Mouse (Mus musculus): ENCODE data around the gene Rnf144b. TPM values are rescaled to one million over a fixed set of nuclear protein-coding genes. Genes with fewer than 3 reads are reported as not detected.

The Rnf144b gene
- polyA plus RNA-seq, 1 experiment from 2014 or later: 1.2 TPM

DNA sequence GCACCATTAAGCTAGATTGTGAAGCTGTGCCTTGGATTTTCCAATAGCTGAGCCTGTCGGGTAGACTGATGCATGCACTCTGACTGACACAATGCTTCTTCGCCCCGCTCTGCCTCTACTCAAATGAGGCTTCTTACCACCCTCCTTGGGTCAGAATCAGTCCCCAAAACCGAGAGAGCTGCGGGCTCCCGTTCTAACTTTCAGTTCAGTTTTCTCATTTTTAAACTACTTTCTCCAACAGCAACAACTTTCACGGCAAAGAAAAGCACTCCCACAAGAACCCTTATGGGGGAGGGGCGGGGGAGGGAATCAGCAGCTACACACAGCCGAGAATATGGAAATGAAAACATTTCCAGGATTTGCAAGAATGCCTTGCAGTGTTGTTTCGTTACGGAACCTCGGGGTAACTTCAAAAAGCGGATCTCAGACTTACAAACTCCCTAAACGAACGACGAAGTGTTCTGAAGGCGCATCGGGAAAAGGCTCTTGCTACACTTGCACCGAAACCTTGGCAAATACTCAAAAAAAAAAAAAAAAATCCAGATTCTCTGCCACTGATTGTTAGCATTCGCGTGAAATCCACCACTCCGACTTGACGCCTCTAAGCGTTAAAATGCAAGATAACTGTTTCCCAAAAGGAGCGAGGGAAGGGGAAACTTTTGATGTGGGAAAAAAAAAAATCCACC lies 17.5 kb upstream of the Rnf144b start:
- Histone ChIP-seq H3K27ac (replicated peaks) (peak overlapping the region; percentile 97), H3K4me1 (peaks cover 27% of the 10 kb centered on the region), H3K36me3 (peaks cover 2% of the 10 kb centered on the region; the same call in 1 of the 2 replicates), H3K9ac (replicated peaks) (peak overlapping the region; percentile 87), H3K4me3 (replicated peaks) (peak overlapping the region; percentile 98), H3K4me2 (peak overlapping the region; percentile 79), H3K27me3 (replicated peaks) (no peaks in the 10 kb centered on the region), H3K9me3 (replicated peaks) (no peaks in the 10 kb centered on the region)
- no peak for ATAC-seq (ENCODE audit: low FRiP score)
- under 1% methylated on average over 25 of the region's 25 CpGs for WGBS

DNA sequence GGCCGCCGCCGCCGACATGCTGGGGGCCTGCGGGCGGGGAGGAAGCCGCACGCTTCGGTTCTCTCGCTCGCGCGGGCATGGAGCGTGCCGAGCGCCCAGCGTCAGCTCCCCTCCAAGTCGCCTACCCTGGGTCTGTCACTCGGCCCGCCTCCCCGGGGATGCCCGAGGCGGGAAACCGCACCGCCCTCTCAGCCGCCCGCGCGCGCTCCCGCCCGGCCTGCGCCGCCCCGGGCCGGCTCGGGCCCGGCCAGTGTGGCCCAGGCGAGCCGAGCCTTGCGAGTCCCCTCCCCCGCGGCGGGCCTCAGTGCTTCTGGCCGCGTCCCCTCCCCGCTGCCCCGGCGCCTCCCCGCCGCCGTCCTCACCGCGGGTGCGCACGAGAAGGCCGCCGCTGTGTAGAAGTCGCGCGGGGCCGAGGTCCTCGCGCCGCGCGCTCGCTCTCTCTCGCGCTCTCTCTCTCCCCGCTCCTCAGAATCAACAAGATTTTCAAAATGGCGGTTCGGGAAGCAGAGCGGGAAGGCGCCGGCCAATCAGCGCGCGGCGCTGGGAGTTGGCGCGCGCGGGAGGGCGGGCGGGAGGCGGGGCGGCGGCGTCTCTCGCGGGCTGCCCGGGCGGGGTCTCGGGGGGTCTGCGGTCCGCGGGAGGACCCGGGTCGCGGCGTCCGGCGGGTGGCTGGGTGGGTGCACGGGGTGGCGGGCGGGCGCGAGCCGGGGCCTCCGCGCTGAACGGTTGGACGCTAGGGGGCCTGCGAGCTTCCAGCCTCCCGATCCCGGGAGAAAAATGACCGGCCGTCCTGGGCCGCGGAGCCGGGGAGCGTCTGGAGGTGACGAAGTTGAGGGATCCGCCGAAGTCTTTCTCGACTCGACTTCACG lies 16.5 kb upstream of the Rnf144b start, which contains the start of gene Dek:
Gene Dek (minus strand): TSS at position 491 of the 869 bp plus-strand sequence.
- H3K36me3 ChIP-seq: no peaks in the 10 kb centered on the region
- 1% methylated on average over 80 of the region's 129 CpGs for WGBS
- peak; percentile 96 for ATAC-seq (ENCODE audit: low FRiP score)
- H3K4me3 ChIP-seq (replicated peaks): peak within 1 kb of the TSS; percentile 98
- H3K4me2 ChIP-seq: peak within 1 kb of the TSS; percentile 79
- H3K27ac ChIP-seq (replicated peaks): peak within 1 kb of the TSS; percentile 97
- peaks cover 27% of the 10 kb centered on the region for H3K4me1 ChIP-seq
- H3K9ac ChIP-seq (replicated peaks): peak within 1 kb of the TSS; percentile 87
- H3K27me3 ChIP-seq (replicated peaks): no peaks in the 10 kb centered on the region
- no peaks in the 10 kb centered on the region for H3K9me3 ChIP-seq (replicated peaks)

GRCm38 (mm10) chr13:47106580-47106888 lies 15.9 kb upstream of the Rnf144b start:
- WGBS: 1% methylated on average over 20 of the region's 20 CpGs
- peak; percentile 39 for ATAC-seq (ENCODE audit: low FRiP score)
- H3K27ac ChIP-seq (replicated peaks): peak overlapping the region; percentile 97

GRCm38 (mm10) chr13:47109239-47109638 lies 13.2 kb upstream of the Rnf144b start:
- Histone ChIP-seq H3K27me3 (replicated peaks) (no peaks in the 10 kb centered on the region), H3K4me2 (no peak overlapping the region), H3K27ac (replicated peaks) (no peak overlapping the region), H3K36me3 (no peaks in the 10 kb centered on the region), H3K4me1 (peaks cover 14% of the 10 kb centered on the region), H3K4me3 (replicated peaks) (no peak overlapping the region), H3K9me3 (replicated peaks) (no peaks in the 10 kb centered on the region), H3K9ac (replicated peaks) (no peak overlapping the region)
- ATAC-seq (ENCODE audit: low FRiP score): no peak
- WGBS: 71% methylated on average over 2 of the region's 2 CpGs

More at GRCm38 (mm10) chr13:47106580-47106888, 15.9 kb upstream of the Rnf144b start:
- Histone ChIP-seq H3K9me3 (replicated peaks) (no peaks in the 10 kb centered on the region), H3K4me3 (replicated peaks) (peak overlapping the region; percentile 98), H3K27me3 (replicated peaks) (no peaks in the 10 kb centered on the region), H3K4me1 (peaks cover 27% of the 10 kb centered on the region), H3K36me3 (no peaks in the 10 kb centered on the region), H3K4me2 (peak overlapping the region; percentile 79), H3K9ac (replicated peaks) (peak overlapping the region; percentile 87)

DNA sequence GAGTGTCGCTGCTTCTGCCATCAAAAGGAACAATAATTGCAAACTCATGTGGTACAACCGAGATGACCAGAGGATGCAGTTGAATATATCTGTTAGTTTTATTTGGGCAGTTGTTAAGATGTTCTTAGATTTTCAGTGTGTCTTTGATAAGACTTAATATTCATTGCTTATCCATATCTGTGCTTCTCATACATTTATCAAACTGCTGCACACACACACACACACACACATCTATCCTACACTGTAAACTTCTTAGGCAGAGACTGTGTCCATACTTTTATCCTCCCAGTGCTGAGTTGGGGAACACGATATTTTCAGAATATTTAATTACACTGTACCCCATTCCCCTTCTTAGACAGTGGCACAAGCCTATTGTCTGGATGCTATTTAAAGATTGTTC lies 11.3 kb upstream of the Rnf144b start:
- Histone ChIP-seq H3K36me3 (no peaks in the 10 kb centered on the region), H3K27me3 (replicated peaks) (no peaks in the 10 kb centered on the region), H3K4me2 (no peak overlapping the region), H3K4me3 (replicated peaks) (no peak overlapping the region), H3K9ac (replicated peaks) (no peak overlapping the region), H3K9me3 (replicated peaks) (no peaks in the 10 kb centered on the region), H3K4me1 (peaks cover 7% of the 10 kb centered on the region; the same call in 1 of the 2 replicates), H3K27ac (replicated peaks) (no peak overlapping the region)
- 85% methylated on average over 3 of the region's 3 CpGs for WGBS
- ATAC-seq (ENCODE audit: low FRiP score): no peak

GRCm38 (mm10) chr13:47112056-47112455 lies 10.4 kb upstream of the Rnf144b start:
- Histone ChIP-seq H3K4me2 (no peak overlapping the region), H3K4me3 (replicated peaks) (no peak overlapping the region), H3K27me3 (replicated peaks) (no peaks in the 10 kb centered on the region), H3K4me1 (peaks cover 1% of the 10 kb centered on the region; the same call in 1 of the 2 replicates), H3K27ac (replicated peaks) (no peak overlapping the region), H3K36me3 (no peaks in the 10 kb centered on the region), H3K9me3 (replicated peaks) (no peaks in the 10 kb centered on the region), H3K9ac (replicated peaks) (no peak overlapping the region)
- ATAC-seq (ENCODE audit: low FRiP score): no peak
- WGBS: 88% methylated on average over 3 of the region's 3 CpGs

DNA sequence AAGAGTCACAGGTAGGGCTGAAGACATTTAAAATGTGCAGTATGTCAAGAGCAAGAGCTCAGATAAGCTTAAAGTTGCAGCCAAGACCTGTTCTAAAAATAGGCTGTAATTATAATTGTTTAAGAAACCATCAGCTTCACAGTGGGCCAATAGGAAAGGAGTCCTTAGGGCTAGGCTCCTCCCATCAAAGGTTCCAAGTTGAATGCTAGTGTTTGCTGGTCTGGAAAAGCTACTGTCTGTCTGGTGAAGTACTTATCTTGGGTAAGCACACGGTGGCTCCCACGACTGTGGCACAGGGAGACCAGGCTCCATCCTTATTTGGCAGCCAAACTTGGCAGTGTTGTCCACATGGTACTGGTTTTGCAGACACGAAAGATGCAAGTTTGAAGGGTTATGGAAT lies 9.5 kb upstream of the Rnf144b start:
- Histone ChIP-seq H3K27ac (replicated peaks) (no peak overlapping the region), H3K4me2 (no peak overlapping the region), H3K36me3 (no peaks in the 10 kb centered on the region), H3K9me3 (replicated peaks) (no peaks in the 10 kb centered on the region), H3K27me3 (replicated peaks) (no peaks in the 10 kb centered on the region), H3K9ac (replicated peaks) (no peak overlapping the region), H3K4me1 (no peaks in the 10 kb centered on the region), H3K4me3 (replicated peaks) (no peak overlapping the region)
- 75% methylated on average over 3 of the region's 3 CpGs for WGBS
- no peak for ATAC-seq (ENCODE audit: low FRiP score)

DNA sequence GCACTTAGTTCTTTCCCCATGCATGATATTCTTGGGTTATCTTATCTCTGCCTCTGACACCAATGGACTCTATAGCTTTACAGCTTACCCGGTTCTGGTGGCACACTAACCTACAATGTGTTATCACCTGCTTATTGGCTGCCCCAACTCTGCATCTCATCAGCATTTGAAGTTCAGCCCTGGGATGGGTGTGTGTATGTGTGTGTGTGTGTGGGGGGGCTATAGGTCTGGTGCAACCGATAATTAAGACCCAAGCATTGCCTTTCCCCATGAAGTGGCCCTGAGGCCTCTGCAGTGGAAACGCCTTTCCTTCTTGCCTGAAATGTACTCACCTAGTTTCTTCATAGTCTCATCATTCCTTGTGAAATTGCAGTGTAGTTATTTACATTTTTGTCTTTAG lies 6.5 kb upstream of the Rnf144b start:
- peaks cover 2% of the 10 kb centered on the region; the same call in 1 of the 2 replicates for H3K27me3 ChIP-seq (replicated peaks)
- no peak overlapping the region for H3K4me2 ChIP-seq
- no peak overlapping the region for H3K4me3 ChIP-seq (replicated peaks)
- H3K9ac ChIP-seq (replicated peaks): no peak overlapping the region
- no peaks in the 10 kb centered on the region for H3K9me3 ChIP-seq (replicated peaks)
- no peak overlapping the region for H3K27ac ChIP-seq (replicated peaks)
- H3K36me3 ChIP-seq: no peaks in the 10 kb centered on the region
- WGBS: 89% methylated on average over 3 of the region's 3 CpGs
- no peak for ATAC-seq (ENCODE audit: low FRiP score)
- no peaks in the 10 kb centered on the region for H3K4me1 ChIP-seq

DNA sequence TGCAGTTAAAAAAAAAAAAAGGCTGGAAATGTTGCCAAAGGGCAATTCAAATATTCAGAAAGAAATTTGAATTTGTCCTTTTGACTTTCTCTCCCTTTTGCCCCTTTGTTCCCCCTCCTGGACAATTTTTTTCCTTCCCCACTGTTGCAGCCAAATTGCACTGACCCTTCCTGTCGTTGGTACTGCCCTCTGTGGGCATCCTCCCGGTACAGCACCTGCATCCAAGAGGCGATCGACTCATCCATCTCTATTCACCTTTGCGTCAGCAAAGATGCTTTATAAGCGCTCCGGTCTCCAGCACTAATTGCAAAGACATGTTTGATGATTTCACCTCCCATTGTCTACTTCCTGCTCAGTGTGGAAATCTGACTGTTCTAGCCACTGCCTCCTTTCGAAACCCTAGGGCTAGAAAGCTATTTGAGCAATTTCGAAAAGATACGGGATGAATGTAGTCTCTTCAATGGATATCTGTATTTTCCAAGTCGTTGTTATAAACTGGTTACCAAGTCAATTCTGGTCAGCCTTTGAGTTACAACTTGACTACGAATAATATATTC lies 1.0 kb upstream of the Rnf144b start:
- 35% methylated on average over 12 of the region's 12 CpGs for WGBS
- Histone ChIP-seq H3K4me3 (replicated peaks) (peak overlapping the region; percentile 51), H3K4me2 (peak overlapping the region; percentile 90), H3K27me3 (replicated peaks) (peaks cover 17% of the 10 kb centered on the region; the same call in 1 of the 2 replicates), H3K27ac (replicated peaks) (no peak overlapping the region), H3K4me1 (peaks cover 20% of the 10 kb centered on the region), H3K36me3 (no peaks in the 10 kb centered on the region), H3K9ac (replicated peaks) (no peak overlapping the region), H3K9me3 (replicated peaks) (no peaks in the 10 kb centered on the region)
- ATAC-seq (ENCODE audit: low FRiP score): no peak

DNA sequence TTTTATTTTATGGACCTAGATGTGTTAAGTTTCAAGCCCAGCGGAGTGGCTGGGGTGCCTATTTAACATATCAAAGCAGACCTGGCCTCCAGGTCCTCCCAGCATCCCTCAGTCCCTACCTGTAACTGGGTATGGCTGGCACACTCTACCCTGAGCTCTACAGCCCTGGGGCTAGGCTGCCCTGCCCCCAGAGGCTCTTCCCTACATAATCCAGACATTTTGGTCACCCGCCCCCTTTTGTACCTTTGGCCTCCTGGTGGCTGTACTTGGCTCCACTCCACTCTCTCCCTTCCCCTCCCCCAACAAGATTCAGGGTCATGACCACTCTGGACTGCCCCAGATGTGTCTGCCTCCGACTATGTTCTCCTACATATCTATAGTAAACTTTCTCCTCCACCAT lies 2.0 kb downstream of the Rnf144b start:
- Histone ChIP-seq H3K27me3 (replicated peaks) (peaks cover 17% of the 10 kb centered on the region; the same call in 1 of the 2 replicates), H3K36me3 (no peaks in the 10 kb centered on the region), H3K9ac (replicated peaks) (no peak overlapping the region), H3K27ac (replicated peaks) (no peak overlapping the region), H3K9me3 (replicated peaks) (no peaks in the 10 kb centered on the region), H3K4me1 (peaks cover 20% of the 10 kb centered on the region), H3K4me3 (replicated peaks) (no peak overlapping the region), H3K4me2 (no peak overlapping the region)
- no peak for ATAC-seq (ENCODE audit: low FRiP score)
- WGBS: 51% methylated on average over 3 of the region's 3 CpGs

GRCm38 (mm10) chr13:47124986-47125385 lies 2.5 kb downstream of the Rnf144b start:
- WGBS: 86% methylated on average over 6 of the region's 6 CpGs
- no peak for ATAC-seq (ENCODE audit: low FRiP score)

More at GRCm38 (mm10) chr13:47124986-47125385, 2.5 kb downstream of the Rnf144b start:
- no peak overlapping the region for H3K9ac ChIP-seq (replicated peaks)
- H3K27ac ChIP-seq (replicated peaks): no peak overlapping the region
- H3K9me3 ChIP-seq (replicated peaks): no peaks in the 10 kb centered on the region
- no peak overlapping the region for H3K4me3 ChIP-seq (replicated peaks)
- H3K4me2 ChIP-seq: no peak overlapping the region
- H3K4me1 ChIP-seq: peaks cover 20% of the 10 kb centered on the region
- H3K27me3 ChIP-seq (replicated peaks): peaks cover 17% of the 10 kb centered on the region; the same call in 1 of the 2 replicates
- no peaks in the 10 kb centered on the region for H3K36me3 ChIP-seq

Measured in neural tube, embryonic 15.5 days (tissue).